Mouse (Mus musculus): Measurements from ENCODE around the gene Rangap1. TPM values are rescaled to one million over a fixed set of nuclear protein-coding genes. Genes with fewer than 3 reads are reported as not detected.
"Not testable (repeated sequence)": the region's sequence is repeated elsewhere in the genome, so short reads cannot be mapped to it uniquely, and the experiment has no call there.

Gene Rangap1
- total and polyA plus RNA-seq, 3 experiments, result 71.6 to 183 (median 115) TPM

DNA sequence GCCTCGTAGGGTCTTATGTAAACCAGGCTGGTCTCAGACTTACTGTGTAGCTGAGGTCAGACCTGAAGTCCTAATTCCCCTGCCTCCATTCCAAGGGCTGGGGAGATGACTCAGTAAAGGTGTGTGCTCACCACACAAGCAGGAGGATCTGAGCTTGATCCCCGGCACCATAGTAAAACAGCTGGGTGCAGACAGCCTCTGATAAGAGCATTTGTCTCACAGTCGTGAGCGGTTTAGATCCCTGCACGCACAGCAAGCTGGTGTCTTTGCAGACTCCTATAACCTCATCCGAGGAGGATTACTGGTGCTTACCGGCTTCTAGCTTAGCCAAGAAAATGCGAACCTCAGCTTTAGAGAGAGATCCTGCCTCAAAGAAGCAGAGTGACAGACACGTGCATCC, 8.3 kb upstream of the Rangap1 start:
- peaks cover 4% of the 10 kb centered on the region for H3K9me3 ChIP-seq (replicated peaks)
- no peak for ATAC-seq (ENCODE audit: extremely low read depth, insufficient number of reproducible peaks, low FRiP score, poor library complexity, severe bottlenecking)

DNA sequence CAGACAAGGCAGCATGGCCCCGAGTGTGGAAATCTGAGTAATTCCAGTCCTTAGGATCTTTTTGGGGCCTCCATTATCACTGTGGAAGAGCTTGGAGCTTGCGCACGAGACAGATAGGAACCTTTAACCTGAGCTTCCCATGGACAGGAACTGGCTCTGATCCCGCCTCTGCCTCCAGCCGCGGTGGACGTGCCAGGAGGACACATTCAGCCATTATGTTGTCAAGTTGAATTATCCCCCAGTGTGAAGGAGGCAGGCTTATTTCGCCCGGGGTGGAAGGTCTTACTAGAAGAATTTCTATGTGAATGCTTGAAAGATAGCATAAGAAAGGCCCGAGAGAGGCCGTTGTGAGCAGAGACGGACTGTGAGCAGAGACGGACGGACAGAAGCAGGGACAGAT, 4.4 kb upstream of the Rangap1 start:
- Histone ChIP-seq H3K27me3 (ENCODE audit: insufficient read depth, low read length) (no peaks in the 10 kb centered on the region), H3K36me3 (replicated peaks) (peaks cover 46% of the 10 kb centered on the region), H3K4me1 (ENCODE audit: insufficient read depth, low read depth, low read length) (peaks cover 20% of the 10 kb centered on the region), H3K4me3 (ENCODE audit: low read depth, low read length) (no peak overlapping the region), H3K9me3 (replicated peaks) (no peaks in the 10 kb centered on the region)
- TF ChIP-seq GATA2 (IDR thresholded peaks at IDR 0.05; ENCODE audit: borderline replicate concordance, low read depth, low read length) (no peak), POLR2AphosphoS5 (IDR thresholded peaks at IDR 0.05; ENCODE audit: insufficient replicate concordance, low read depth, low read length) (no peak), TAL1 (conservative IDR thresholded peaks at IDR 0.05; ENCODE audit: low read depth, low read length) (no peak), GATA1 (IDR thresholded peaks at IDR 0.05; ENCODE audit: borderline replicate concordance, low read length) (no peak), CTCF (IDR thresholded peaks at IDR 0.05; ENCODE audit: low read depth, low read length) (no peak)
- DNase-seq (ENCODE audit: low spot score), result no peak
- ATAC-seq (ENCODE audit: extremely low read depth, insufficient number of reproducible peaks, low FRiP score, poor library complexity, severe bottlenecking), result no peak

More for the DNA sequence above, 8.3 kb upstream of the Rangap1 start:
- no peak for DNase-seq (ENCODE audit: low spot score)
- Histone ChIP-seq H3K36me3 (replicated peaks) (peaks cover 61% of the 10 kb centered on the region), H3K27me3 (ENCODE audit: insufficient read depth, low read length) (no peaks in the 10 kb centered on the region), H3K4me1 (ENCODE audit: insufficient read depth, low read depth, low read length) (peaks cover 8% of the 10 kb centered on the region), H3K4me3 (ENCODE audit: low read depth, low read length) (no peak overlapping the region)
- TF ChIP-seq TAL1 (conservative IDR thresholded peaks at IDR 0.05; ENCODE audit: low read depth, low read length) (no peak), GATA1 (IDR thresholded peaks at IDR 0.05; ENCODE audit: borderline replicate concordance, low read length) (no peak), CTCF (IDR thresholded peaks at IDR 0.05; ENCODE audit: low read depth, low read length) (no peak), POLR2AphosphoS5 (IDR thresholded peaks at IDR 0.05; ENCODE audit: insufficient replicate concordance, low read depth, low read length) (no peak), GATA2 (IDR thresholded peaks at IDR 0.05; ENCODE audit: borderline replicate concordance, low read depth, low read length) (no peak)

DNA sequence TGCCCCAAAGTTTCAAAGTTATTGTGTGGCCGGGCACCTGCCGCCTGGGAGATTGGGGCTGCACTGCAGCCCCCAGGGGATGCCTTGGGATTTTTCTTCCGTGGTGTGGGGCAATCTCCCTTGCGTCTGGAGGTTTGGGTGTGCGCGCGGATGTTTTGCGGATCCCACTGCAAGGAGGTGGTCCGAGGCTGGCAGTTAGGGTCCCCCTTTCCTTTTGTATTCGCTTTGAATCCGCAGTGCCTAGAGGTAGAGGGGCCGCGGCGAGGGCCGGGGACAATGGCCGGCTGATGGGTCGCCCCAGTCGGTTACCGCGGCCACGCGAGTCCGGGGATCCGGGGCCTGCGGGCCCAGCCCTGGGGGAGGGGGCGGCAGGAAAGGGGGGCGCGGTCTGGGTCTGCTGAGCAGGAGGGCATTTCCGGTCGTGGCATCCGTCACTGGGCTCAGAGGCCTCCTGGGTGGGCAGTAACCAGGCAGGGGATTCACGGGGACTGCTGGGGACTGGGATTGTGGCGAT, 328 bp upstream of the Rangap1 start:
- peak overlapping the region; percentile 79 for H3K4me3 ChIP-seq (ENCODE audit: low read depth, low read length)
- H3K4me1 ChIP-seq (ENCODE audit: insufficient read depth, low read depth, low read length), result peaks cover 25% of the 10 kb centered on the region
- TF ChIP-seq CTCF (IDR thresholded peaks at IDR 0.05; ENCODE audit: low read depth, low read length) (no peak), TAL1 (conservative IDR thresholded peaks at IDR 0.05; ENCODE audit: low read depth, low read length) (no peak), GATA2 (IDR thresholded peaks at IDR 0.05; ENCODE audit: borderline replicate concordance, low read depth, low read length) (no peak), POLR2AphosphoS5 (IDR thresholded peaks at IDR 0.05; ENCODE audit: insufficient replicate concordance, low read depth, low read length) (no peak), GATA1 (IDR thresholded peaks at IDR 0.05; ENCODE audit: borderline replicate concordance, low read length) (no peak)
- no peaks in the 10 kb centered on the region for H3K27me3 ChIP-seq (ENCODE audit: insufficient read depth, low read length)
- ATAC-seq (ENCODE audit: extremely low read depth, insufficient number of reproducible peaks, low FRiP score, poor library complexity, severe bottlenecking) (no peak; the same call in 1 of the 2 replicates), DNase-seq (ENCODE audit: low spot score) (peak; percentile 63)
- no peaks in the 10 kb centered on the region for H3K9me3 ChIP-seq (replicated peaks)
- H3K36me3 ChIP-seq (replicated peaks), result peaks cover 22% of the 10 kb centered on the region

DNA sequence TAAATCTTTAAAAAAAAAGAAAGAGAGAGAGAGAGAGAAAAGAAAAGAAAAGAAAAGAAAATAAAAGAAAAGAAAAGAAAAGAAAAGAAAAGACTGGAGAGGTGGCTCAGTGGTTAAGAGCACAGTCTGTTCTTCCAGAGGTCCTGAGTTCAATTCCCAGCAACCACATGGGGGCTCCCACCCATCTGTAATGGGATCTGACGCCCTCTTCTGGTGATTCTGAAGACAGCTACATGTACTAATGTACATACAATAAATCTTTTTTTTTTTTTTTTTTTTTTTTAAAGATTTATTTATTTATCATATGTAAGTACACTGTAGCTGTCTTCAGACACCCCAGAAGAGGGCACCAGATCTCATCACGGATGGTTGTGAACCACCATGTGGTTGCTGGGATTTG, 3.0 kb downstream of the Rangap1 start:
- ATAC-seq (ENCODE audit: extremely low read depth, insufficient number of reproducible peaks, low FRiP score, poor library complexity, severe bottlenecking), result not testable (repeated sequence)

DNA sequence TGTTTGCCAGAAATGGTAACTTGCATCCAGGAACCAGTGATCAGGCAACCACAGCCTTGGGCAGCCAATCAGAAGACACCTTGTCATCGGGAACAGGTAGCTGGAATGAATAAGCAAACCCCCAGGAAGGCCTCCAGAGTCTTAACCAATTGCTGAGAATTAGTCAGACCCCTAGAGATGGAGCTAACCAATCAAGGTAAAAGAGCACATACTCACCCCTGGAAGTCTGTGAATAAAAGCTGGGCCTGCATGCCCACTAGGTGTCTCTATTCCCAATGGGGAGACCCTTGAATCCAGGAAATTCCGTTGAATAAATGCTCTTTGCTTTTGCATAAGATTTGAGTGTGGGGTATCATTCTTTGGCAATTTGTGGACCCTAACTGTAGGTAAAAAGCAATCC, 5.4 kb downstream of the Rangap1 start:
- Histone ChIP-seq H3K4me1 (ENCODE audit: insufficient read depth, low read depth, low read length) (peaks cover 15% of the 10 kb centered on the region), H3K9me3 (replicated peaks) (no peaks in the 10 kb centered on the region), H3K36me3 (replicated peaks) (no peaks in the 10 kb centered on the region), H3K4me3 (ENCODE audit: low read depth, low read length) (no peak overlapping the region), H3K27me3 (ENCODE audit: insufficient read depth, low read length) (no peaks in the 10 kb centered on the region)
- TF ChIP-seq GATA1 (IDR thresholded peaks at IDR 0.05; ENCODE audit: borderline replicate concordance, low read length) (no peak), GATA2 (IDR thresholded peaks at IDR 0.05; ENCODE audit: borderline replicate concordance, low read depth, low read length) (no peak), TAL1 (conservative IDR thresholded peaks at IDR 0.05; ENCODE audit: low read depth, low read length) (no peak), POLR2AphosphoS5 (IDR thresholded peaks at IDR 0.05; ENCODE audit: insufficient replicate concordance, low read depth, low read length) (no peak), CTCF (IDR thresholded peaks at IDR 0.05; ENCODE audit: low read depth, low read length) (no peak)
- DNase-seq (ENCODE audit: low spot score), result no peak
- no peak for ATAC-seq (ENCODE audit: extremely low read depth, insufficient number of reproducible peaks, low FRiP score, poor library complexity, severe bottlenecking)

More for the DNA sequence above, 3.0 kb downstream of the Rangap1 start:
- H3K27me3 ChIP-seq (ENCODE audit: insufficient read depth, low read length); H3K4me3 ChIP-seq (ENCODE audit: low read depth, low read length); H3K9me3 ChIP-seq (replicated peaks); H3K36me3 ChIP-seq (replicated peaks); DNase-seq (ENCODE audit: low spot score): not testable (repeated sequence)
- H3K4me1 ChIP-seq (ENCODE audit: insufficient read depth, low read depth, low read length), result peaks cover 20% of the 10 kb centered on the region

DNA sequence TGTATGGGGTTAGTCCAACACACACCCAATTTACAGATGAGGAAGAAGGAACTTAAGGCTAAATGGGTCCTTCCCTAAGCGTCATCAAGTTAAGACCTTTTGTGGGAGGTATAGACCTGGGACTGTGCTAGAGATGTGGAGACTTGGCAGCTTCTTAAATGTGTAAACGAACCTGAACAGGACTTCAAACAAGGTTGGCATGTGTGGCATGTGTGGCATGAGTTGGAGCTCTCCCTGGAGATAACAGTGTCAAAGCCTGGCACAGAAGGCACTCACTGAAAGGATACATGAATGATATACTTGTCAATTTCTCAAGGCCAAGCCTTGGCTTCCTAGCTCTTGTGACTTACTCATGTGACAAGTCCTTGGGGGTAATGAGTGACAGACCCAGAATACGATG, 6.0 kb downstream of the Rangap1 start:
- no peak overlapping the region for H3K4me3 ChIP-seq (ENCODE audit: low read depth, low read length)
- no peaks in the 10 kb centered on the region for H3K9me3 ChIP-seq (replicated peaks)
- H3K27me3 ChIP-seq (ENCODE audit: insufficient read depth, low read length), result no peaks in the 10 kb centered on the region
- H3K36me3 ChIP-seq (replicated peaks), result no peaks in the 10 kb centered on the region
- ATAC-seq (ENCODE audit: extremely low read depth, insufficient number of reproducible peaks, low FRiP score, poor library complexity, severe bottlenecking) (no peak), DNase-seq (ENCODE audit: low spot score) (no peak)
- peaks cover 12% of the 10 kb centered on the region for H3K4me1 ChIP-seq (ENCODE audit: insufficient read depth, low read depth, low read length)
- no peak for TF ChIP-seq CTCF (IDR thresholded peaks at IDR 0.05; ENCODE audit: low read depth, low read length)
- no peak for TF ChIP-seq GATA2 (IDR thresholded peaks at IDR 0.05; ENCODE audit: borderline replicate concordance, low read depth, low read length)
- TF ChIP-seq GATA1 (IDR thresholded peaks at IDR 0.05; ENCODE audit: borderline replicate concordance, low read length), result no peak
- TF ChIP-seq TAL1 (conservative IDR thresholded peaks at IDR 0.05; ENCODE audit: low read depth, low read length), result no peak
- no peak for TF ChIP-seq POLR2AphosphoS5 (IDR thresholded peaks at IDR 0.05; ENCODE audit: insufficient replicate concordance, low read depth, low read length)
